Mouse (Mus musculus): ENCODE results near the gene Mast2. TPM values are rescaled to one million over a fixed set of nuclear protein-coding genes. Genes with fewer than 3 reads are reported as not detected.

Mast2 gene
- polyA plus RNA-seq, 1 experiment from 2014 or later: 49.0 TPM

DNA sequence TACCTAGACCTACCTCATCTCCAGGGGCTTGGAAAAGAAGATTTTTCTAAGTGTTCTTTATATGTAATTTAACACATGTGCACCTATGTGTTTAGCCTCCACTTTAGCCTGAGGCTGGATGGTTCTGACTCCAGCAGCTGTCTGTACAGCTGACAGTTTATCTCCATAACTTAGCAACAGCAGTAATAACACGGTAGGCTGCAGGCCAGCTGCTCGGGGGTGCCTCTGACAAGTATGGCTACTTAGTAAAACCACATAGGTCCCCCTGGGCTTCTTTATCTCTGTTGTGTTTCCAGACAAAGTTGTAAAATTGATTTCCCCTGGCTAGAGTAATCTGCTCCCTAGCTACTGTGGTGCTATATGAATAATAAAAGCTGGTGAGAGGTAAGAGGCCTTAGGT lies 19.5 kb upstream of the Mast2 start:
- ATAC-seq (no peak), DNase-seq (ENCODE audit: low spot score) (no peak)
- WGBS: 58% methylated on average over 2 of the region's 2 CpGs
- Histone ChIP-seq H3K4me2 (ENCODE audit: low read length) (no peak overlapping the region), H3K9me3 (replicated peaks; ENCODE audit: control insufficient read depth, low read length) (no peaks in the 10 kb centered on the region), H3K4me1 (ENCODE audit: control insufficient read depth, insufficient read depth, low read length) (no peaks in the 10 kb centered on the region), H3K36me3 (ENCODE audit: control insufficient read depth, insufficient read depth, low read length) (no peaks in the 10 kb centered on the region), H3K27me3 (replicated peaks; ENCODE audit: control insufficient read depth, insufficient read depth, low read length) (no peaks in the 10 kb centered on the region), H3K27ac (ENCODE audit: low read depth, low read length) (no peak overlapping the region), H3K4me3 (ENCODE audit: low read depth, low read length) (no peak overlapping the region), H3K9ac (ENCODE audit: low read length) (no peak overlapping the region)

DNA sequence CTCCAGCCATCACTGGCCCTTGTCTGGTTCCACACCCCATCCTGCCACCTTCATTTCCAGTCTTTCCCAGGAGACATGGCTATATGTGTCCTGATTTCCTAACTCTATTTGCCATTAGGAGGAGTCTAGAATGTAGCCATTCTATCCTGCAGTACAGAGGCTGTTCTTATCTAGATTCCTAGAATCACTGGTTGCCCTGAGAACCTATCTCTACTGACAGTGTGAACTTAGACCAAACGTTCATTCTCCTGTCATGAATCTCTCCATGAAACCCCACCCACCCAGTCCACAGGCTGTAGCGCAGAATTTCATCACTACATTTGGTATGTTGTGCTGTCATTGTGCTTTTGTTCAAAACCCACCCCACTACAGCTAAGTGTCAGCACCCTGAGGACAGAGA lies 17.3 kb upstream of the Mast2 start:
- H3K4me3 ChIP-seq (ENCODE audit: low read depth, low read length): no peak overlapping the region

DNA sequence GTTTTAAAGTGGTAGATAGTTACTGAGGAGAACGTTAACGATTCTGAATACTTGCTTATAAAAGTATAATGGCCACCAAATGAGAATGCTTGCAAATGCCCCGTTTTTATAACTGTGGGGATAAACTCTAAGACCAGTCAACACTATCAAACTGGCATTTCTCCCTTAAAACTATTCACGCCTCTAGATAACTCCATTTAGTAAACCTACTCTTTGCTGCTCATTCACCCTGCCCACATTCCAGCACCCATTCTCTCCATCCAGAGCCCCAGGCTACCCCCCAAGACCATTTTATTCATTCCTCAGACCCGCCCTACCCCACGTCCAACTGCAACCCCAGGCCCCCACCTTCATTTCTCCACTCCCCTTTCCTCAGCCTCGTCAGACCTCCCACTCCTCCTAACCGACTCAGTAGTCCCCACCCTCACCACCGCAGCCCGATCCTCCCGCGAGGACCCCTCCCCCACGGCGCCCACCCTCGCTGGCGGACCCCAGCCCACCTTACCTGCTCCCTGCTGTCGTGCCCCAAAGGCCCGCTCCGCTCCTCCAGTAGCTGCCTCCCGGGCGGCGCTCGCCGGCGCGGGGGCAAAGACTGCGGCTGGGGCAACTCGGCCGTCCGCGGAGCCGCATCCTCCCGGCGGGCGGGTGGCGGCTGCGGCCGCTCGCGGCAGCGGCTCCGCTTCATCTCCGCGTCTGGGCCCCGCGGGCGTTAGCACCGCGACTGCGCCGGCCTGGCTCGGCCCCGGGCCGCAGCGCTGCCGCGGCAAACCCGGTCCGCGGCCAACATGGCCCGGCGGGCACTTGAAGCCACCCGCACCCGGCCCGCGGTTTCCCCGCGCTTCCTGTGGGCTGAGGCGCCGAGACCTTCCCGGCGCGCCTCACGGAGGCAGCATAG lies 505 bp downstream of the Mast2 start:
- H3K4me2 ChIP-seq (ENCODE audit: low read length): peak overlapping the region; percentile 65
- peak overlapping the region; percentile 91 for H3K9ac ChIP-seq (ENCODE audit: low read length)
- ATAC-seq: peak; percentile 77
- no peaks in the 10 kb centered on the region for H3K9me3 ChIP-seq (replicated peaks; ENCODE audit: control insufficient read depth, low read length)
- under 1% methylated on average over 72 of the region's 74 CpGs for WGBS
- no peaks in the 10 kb centered on the region for H3K27me3 ChIP-seq (replicated peaks; ENCODE audit: control insufficient read depth, insufficient read depth, low read length)
- no peaks in the 10 kb centered on the region for H3K36me3 ChIP-seq (ENCODE audit: control insufficient read depth, insufficient read depth, low read length)
- peak; percentile 47 for DNase-seq (ENCODE audit: low spot score)
- peaks cover 16% of the 10 kb centered on the region for H3K4me1 ChIP-seq (ENCODE audit: control insufficient read depth, insufficient read depth, low read length)
- peak overlapping the region; percentile 88 for H3K27ac ChIP-seq (ENCODE audit: low read depth, low read length)
- peak overlapping the region; percentile 93 for H3K4me3 ChIP-seq (ENCODE audit: low read depth, low read length)

More for the DNA sequence above, 17.3 kb upstream of the Mast2 start:
- Histone ChIP-seq H3K4me2 (ENCODE audit: low read length) (no peak overlapping the region), H3K9me3 (replicated peaks; ENCODE audit: control insufficient read depth, low read length) (no peaks in the 10 kb centered on the region), H3K4me1 (ENCODE audit: control insufficient read depth, insufficient read depth, low read length) (no peaks in the 10 kb centered on the region), H3K36me3 (ENCODE audit: control insufficient read depth, insufficient read depth, low read length) (no peaks in the 10 kb centered on the region), H3K27me3 (replicated peaks; ENCODE audit: control insufficient read depth, insufficient read depth, low read length) (no peaks in the 10 kb centered on the region), H3K27ac (ENCODE audit: low read depth, low read length) (no peak overlapping the region), H3K9ac (ENCODE audit: low read length) (no peak overlapping the region)
- no peak for ATAC-seq
- 63% methylated on average over 2 of the region's 2 CpGs for WGBS
- DNase-seq (ENCODE audit: low spot score): no peak

DNA sequence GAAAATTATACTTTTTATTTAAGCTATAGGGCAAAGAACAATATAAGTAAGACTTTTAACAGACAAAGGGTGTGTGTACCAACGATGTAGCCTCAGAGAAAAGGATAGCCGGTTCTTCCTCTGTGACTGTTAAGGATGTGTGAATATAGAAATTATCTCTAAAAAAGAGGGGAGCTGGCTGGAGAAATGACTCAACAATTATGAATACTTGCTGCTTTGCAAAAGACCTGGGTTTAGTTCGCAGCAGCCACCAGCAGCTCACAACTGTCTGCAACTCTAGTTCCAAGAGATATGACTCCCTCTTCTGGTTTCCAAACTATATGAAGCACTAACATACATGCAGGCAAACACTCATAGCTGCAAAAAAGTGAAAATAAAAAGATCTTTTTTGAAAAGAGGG lies 2.0 kb downstream of the Mast2 start:
- Histone ChIP-seq H3K4me2 (ENCODE audit: low read length) (peak overlapping the region; percentile 65; the same call in 1 of the 2 replicates), H3K36me3 (ENCODE audit: control insufficient read depth, insufficient read depth, low read length) (no peaks in the 10 kb centered on the region), H3K27ac (ENCODE audit: low read depth, low read length) (no peak overlapping the region), H3K9ac (ENCODE audit: low read length) (no peak overlapping the region), H3K27me3 (replicated peaks; ENCODE audit: control insufficient read depth, insufficient read depth, low read length) (no peaks in the 10 kb centered on the region), H3K9me3 (replicated peaks; ENCODE audit: control insufficient read depth, low read length) (no peaks in the 10 kb centered on the region), H3K4me3 (ENCODE audit: low read depth, low read length) (no peak overlapping the region), H3K4me1 (ENCODE audit: control insufficient read depth, insufficient read depth, low read length) (peaks cover 16% of the 10 kb centered on the region)
- DNase-seq (ENCODE audit: low spot score) (no peak), ATAC-seq (no peak)
- 90% methylated on average over 3 of the region's 3 CpGs for WGBS

DNA sequence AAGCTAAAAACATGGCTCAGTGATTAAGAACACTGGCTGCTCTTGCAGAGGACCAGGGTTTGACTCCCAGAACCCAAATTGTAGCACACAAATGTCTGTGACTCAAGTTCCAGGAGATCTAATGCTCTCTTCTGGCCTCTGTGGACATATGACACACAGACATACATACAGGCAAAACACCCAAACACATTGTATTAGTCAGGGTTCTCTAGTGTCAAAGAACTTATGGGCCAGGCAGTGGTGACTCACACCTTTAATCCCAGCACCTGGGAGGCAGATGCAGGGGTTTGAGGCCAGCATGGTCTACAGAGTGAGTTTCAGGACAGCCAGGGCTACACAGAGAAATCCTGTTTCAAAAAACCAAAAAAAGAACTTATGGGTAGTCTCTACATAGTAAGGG lies 12.4 kb downstream of the Mast2 start:
- ATAC-seq (no peak), DNase-seq (ENCODE audit: low spot score) (no peak)
- no peaks in the 10 kb centered on the region for H3K9me3 ChIP-seq (replicated peaks; ENCODE audit: control insufficient read depth, low read length)
- H3K27me3 ChIP-seq (replicated peaks; ENCODE audit: control insufficient read depth, insufficient read depth, low read length): no peaks in the 10 kb centered on the region
- H3K4me2 ChIP-seq (ENCODE audit: low read length): no peak overlapping the region
- no peaks in the 10 kb centered on the region for H3K4me1 ChIP-seq (ENCODE audit: control insufficient read depth, insufficient read depth, low read length)
- no peak overlapping the region for H3K27ac ChIP-seq (ENCODE audit: low read depth, low read length)
- H3K36me3 ChIP-seq (ENCODE audit: control insufficient read depth, insufficient read depth, low read length): no peaks in the 10 kb centered on the region
- no peak overlapping the region for H3K4me3 ChIP-seq (ENCODE audit: low read depth, low read length)
- H3K9ac ChIP-seq (ENCODE audit: low read length): no peak overlapping the region

DNA sequence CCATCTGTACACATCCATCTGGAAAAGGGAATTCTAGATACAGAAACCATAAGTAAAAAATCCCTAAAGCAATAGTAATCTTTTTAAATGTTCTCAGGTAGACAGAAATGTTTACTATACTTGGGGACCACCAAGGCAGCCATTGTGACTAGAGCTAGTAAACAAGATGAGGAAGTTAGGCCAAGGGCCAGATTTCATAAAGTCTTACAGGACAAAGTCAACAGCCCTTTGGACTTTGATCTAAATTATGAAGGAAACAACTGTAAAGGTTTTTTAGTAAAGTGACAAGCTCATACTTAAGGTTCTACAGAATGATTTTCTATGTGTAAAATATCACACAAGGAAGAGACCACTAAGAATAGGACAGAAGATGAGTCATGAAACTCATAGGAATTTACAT lies 14.0 kb downstream of the Mast2 start:
- Histone ChIP-seq H3K9me3 (replicated peaks; ENCODE audit: control insufficient read depth, low read length) (no peaks in the 10 kb centered on the region), H3K36me3 (ENCODE audit: control insufficient read depth, insufficient read depth, low read length) (no peaks in the 10 kb centered on the region), H3K9ac (ENCODE audit: low read length) (no peak overlapping the region), H3K4me2 (ENCODE audit: low read length) (no peak overlapping the region), H3K27ac (ENCODE audit: low read depth, low read length) (no peak overlapping the region), H3K4me1 (ENCODE audit: control insufficient read depth, insufficient read depth, low read length) (no peaks in the 10 kb centered on the region), H3K27me3 (replicated peaks; ENCODE audit: control insufficient read depth, insufficient read depth, low read length) (no peaks in the 10 kb centered on the region), H3K4me3 (ENCODE audit: low read depth, low read length) (no peak overlapping the region)
- DNase-seq (ENCODE audit: low spot score) (no peak), ATAC-seq (no peak)

DNA sequence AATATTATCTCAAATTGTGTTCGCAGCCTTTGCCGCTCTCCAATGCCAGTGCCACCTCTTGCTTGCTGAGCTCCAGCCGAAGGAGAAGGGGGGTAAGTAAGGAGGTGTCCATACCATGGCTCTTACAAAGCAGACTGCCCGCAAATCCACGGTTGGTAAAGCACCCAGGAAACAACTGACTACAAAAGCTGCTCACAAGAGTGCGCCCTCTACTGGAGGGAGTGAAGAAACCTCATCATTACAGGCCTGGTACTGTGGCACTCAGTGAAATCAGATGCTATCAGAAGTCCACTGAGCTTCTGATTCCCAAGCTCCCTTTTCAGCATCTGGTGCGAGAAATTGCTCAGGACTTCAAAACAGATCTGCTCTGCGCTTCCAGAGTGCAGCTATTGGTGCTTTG lies 15.3 kb downstream of the Mast2 start:
- H3K4me1 ChIP-seq (ENCODE audit: control insufficient read depth, insufficient read depth, low read length): no peaks in the 10 kb centered on the region
- no peak overlapping the region for H3K4me2 ChIP-seq (ENCODE audit: low read length)
- no peak overlapping the region for H3K4me3 ChIP-seq (ENCODE audit: low read depth, low read length)
- ATAC-seq (no peak), DNase-seq (ENCODE audit: low spot score) (peak; percentile 72)
- no peaks in the 10 kb centered on the region for H3K36me3 ChIP-seq (ENCODE audit: control insufficient read depth, insufficient read depth, low read length)
- H3K9ac ChIP-seq (ENCODE audit: low read length): no peak overlapping the region
- H3K27ac ChIP-seq (ENCODE audit: low read depth, low read length): no peak overlapping the region
- 52% methylated on average over 8 of the region's 8 CpGs for WGBS
- no peaks in the 10 kb centered on the region for H3K9me3 ChIP-seq (replicated peaks; ENCODE audit: control insufficient read depth, low read length)
- H3K27me3 ChIP-seq (replicated peaks; ENCODE audit: control insufficient read depth, insufficient read depth, low read length): no peaks in the 10 kb centered on the region

DNA sequence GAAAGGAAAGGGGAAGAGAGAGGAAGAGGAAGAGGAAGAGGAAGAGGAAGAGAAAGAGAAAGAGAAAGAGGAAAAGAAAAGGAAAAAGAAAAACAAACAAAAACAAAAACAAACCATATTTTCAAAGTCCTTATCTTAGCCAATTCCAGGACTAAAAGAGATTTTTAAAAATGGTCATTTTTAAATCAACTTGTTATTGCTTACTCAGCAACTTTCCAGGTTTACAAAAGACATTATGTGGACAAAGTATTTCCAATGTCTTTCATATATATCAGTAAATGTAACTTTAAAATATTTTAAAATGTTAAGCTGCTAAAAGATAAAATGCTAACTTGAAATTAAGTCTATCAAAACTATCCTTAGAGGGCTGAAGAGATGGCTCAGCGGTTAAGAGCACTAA lies 24.6 kb downstream of the Mast2 start:
- ATAC-seq: no peak
- no peak overlapping the region for H3K4me2 ChIP-seq (ENCODE audit: low read length)
- H3K9ac ChIP-seq (ENCODE audit: low read length): no peak overlapping the region
- DNase-seq (ENCODE audit: low spot score): no peak
- WGBS: 92% methylated on average over 1 of the region's 1 CpGs
- H3K9me3 ChIP-seq (replicated peaks; ENCODE audit: control insufficient read depth, low read length): no peaks in the 10 kb centered on the region
- H3K4me3 ChIP-seq (ENCODE audit: low read depth, low read length): no peak overlapping the region
- H3K4me1 ChIP-seq (ENCODE audit: control insufficient read depth, insufficient read depth, low read length): no peaks in the 10 kb centered on the region
- H3K27me3 ChIP-seq (replicated peaks; ENCODE audit: control insufficient read depth, insufficient read depth, low read length): no peaks in the 10 kb centered on the region
- H3K27ac ChIP-seq (ENCODE audit: low read depth, low read length): no peak overlapping the region
- H3K36me3 ChIP-seq (ENCODE audit: control insufficient read depth, insufficient read depth, low read length): no peaks in the 10 kb centered on the region

DNA sequence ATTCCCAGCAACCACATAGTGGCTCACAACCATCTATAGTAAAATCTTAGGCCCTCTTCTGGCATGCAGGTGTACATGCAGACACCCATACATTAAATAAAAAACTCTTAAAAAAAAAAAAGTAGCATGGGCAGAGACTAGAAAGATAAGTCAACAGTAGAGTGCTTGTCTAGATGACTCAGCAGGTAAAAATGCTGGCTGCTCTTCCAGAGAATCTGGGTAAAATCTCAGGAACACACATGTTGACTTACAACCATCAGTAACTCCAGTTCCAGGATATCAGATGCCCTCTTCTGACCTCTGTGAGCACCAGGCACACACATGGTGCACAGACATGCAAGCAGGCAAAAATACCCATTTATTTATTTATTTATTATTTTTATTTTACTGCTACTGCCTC lies 25.4 kb downstream of the Mast2 start:
- no peak overlapping the region for H3K9ac ChIP-seq (ENCODE audit: low read length)
- no peaks in the 10 kb centered on the region for H3K36me3 ChIP-seq (ENCODE audit: control insufficient read depth, insufficient read depth, low read length)
- no peaks in the 10 kb centered on the region for H3K27me3 ChIP-seq (replicated peaks; ENCODE audit: control insufficient read depth, insufficient read depth, low read length)
- no peak overlapping the region for H3K4me3 ChIP-seq (ENCODE audit: low read depth, low read length)
- ATAC-seq (no peak), DNase-seq (ENCODE audit: low spot score) (no peak)
- H3K4me2 ChIP-seq (ENCODE audit: low read length): no peak overlapping the region
- H3K9me3 ChIP-seq (replicated peaks; ENCODE audit: control insufficient read depth, low read length): no peaks in the 10 kb centered on the region
- no peaks in the 10 kb centered on the region for H3K4me1 ChIP-seq (ENCODE audit: control insufficient read depth, insufficient read depth, low read length)
- H3K27ac ChIP-seq (ENCODE audit: low read depth, low read length): no peak overlapping the region
